Mouse (Mus musculus): ENCODE data around the gene Polr3e. TPM values are rescaled to one million over a fixed set of nuclear protein-coding genes. Genes with fewer than 3 reads are reported as not detected.

The Polr3e gene
- polyA plus RNA-seq, 1 experiment from 2014 or later = 30.5 TPM

DNA sequence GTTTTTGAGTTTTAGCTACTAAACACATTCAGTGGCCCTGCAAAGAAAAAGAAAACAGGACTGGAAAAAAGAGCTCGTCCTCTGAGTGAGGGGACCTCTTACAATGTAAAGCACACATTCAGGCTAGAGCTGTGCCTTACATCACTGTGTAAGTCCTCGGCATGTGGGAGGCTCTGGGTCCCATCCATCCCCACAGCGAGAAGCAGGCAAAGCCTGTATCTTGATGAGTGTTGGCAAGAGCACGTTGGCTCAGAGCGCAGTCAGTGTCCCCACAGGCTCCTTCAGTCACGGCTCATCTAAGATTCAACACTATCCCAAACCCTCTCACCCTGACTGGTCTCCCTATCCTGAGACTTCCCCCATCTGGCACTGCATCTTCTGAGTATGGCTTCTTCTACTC, 39.3 kb upstream of the Polr3e start:
- H3K9ac ChIP-seq (ENCODE audit: low read length) = no peak overlapping the region
- ATAC-seq (replicated peaks; ENCODE audit: low FRiP score, low TSS enrichment, low read depth) = no peak
- no peak overlapping the region for H3K4me2 ChIP-seq (ENCODE audit: low read length)
- H3K27ac ChIP-seq (ENCODE audit: low read depth) = no peak overlapping the region
- H3K36me3 ChIP-seq (ENCODE audit: control insufficient read depth, insufficient read depth, low read length) = peaks cover 18% of the 10 kb centered on the region; the same call in 1 of the 2 replicates
- no peaks in the 10 kb centered on the region for H3K4me1 ChIP-seq (replicated peaks; ENCODE audit: control insufficient read depth, insufficient read depth, low read length)
- WGBS = 83% methylated on average over 6 of the region's 6 CpGs
- no peaks in the 10 kb centered on the region for H3K27me3 ChIP-seq (replicated peaks; ENCODE audit: control insufficient read depth, insufficient read depth, low read length)
- no peaks in the 10 kb centered on the region for H3K9me3 ChIP-seq (ENCODE audit: control insufficient read depth, low read length)
- no peak for DNase-seq (ENCODE audit: low spot score)
- no peak overlapping the region for H3K4me3 ChIP-seq (ENCODE audit: low read depth, low read length)

DNA sequence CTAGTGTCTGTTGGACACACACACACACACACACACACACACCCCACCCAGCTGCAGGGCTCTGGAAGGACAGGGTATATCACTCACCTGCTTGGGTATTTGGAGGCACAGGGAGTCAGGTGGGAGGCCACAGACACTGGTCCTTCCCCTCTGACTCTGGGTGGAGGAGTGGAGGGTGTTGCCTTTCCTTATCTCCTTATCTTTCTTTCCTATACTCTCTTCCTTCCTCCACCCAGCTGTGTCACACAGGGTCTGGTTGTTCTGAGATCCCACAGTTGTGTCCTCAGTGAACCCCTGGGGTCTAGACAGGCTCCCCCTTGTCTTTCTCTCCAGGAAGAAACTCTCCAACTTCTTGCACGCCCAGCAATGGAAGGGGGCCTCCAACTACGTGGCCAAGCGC, 37.6 kb upstream of the Polr3e start:
- Histone ChIP-seq H3K4me3 (ENCODE audit: low read depth, low read length) (no peak overlapping the region), H3K27me3 (replicated peaks; ENCODE audit: control insufficient read depth, insufficient read depth, low read length) (no peaks in the 10 kb centered on the region), H3K27ac (ENCODE audit: low read depth) (no peak overlapping the region), H3K9ac (ENCODE audit: low read length) (no peak overlapping the region), H3K9me3 (ENCODE audit: control insufficient read depth, low read length) (no peaks in the 10 kb centered on the region), H3K36me3 (ENCODE audit: control insufficient read depth, insufficient read depth, low read length) (peaks cover 28% of the 10 kb centered on the region), H3K4me1 (replicated peaks; ENCODE audit: control insufficient read depth, insufficient read depth, low read length) (no peaks in the 10 kb centered on the region), H3K4me2 (ENCODE audit: low read length) (no peak overlapping the region)
- 88% methylated on average over 3 of the region's 3 CpGs for WGBS
- no peak for ATAC-seq (replicated peaks; ENCODE audit: low FRiP score, low TSS enrichment, low read depth)
- no peak for DNase-seq (ENCODE audit: low spot score)

DNA sequence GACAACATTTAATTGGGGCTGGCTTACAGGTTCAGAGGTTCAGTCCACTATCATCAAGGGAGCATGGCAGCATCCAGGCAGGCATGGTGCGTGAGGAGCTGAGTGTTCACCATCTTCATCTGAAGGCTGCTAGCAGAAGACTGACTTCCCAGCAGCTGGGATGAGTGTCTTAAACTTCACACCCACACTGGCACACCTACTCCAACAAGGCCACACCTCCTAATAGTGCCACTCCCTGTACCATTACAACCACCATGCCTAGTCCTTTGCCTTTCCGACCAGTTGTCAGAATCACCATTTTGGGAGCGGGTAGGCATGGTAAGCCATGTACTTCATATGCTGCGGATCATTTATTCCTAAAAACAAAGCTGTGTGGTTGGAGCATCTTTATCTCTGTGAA, 36.8 kb upstream of the Polr3e start:
- Histone ChIP-seq H3K36me3 (ENCODE audit: control insufficient read depth, insufficient read depth, low read length) (peaks cover 35% of the 10 kb centered on the region), H3K4me3 (ENCODE audit: low read depth, low read length) (no peak overlapping the region), H3K4me2 (ENCODE audit: low read length) (no peak overlapping the region), H3K9me3 (ENCODE audit: control insufficient read depth, low read length) (no peaks in the 10 kb centered on the region), H3K4me1 (replicated peaks; ENCODE audit: control insufficient read depth, insufficient read depth, low read length) (no peaks in the 10 kb centered on the region), H3K9ac (ENCODE audit: low read length) (no peak overlapping the region), H3K27me3 (replicated peaks; ENCODE audit: control insufficient read depth, insufficient read depth, low read length) (no peaks in the 10 kb centered on the region), H3K27ac (ENCODE audit: low read depth) (no peak overlapping the region)
- ATAC-seq (replicated peaks; ENCODE audit: low FRiP score, low TSS enrichment, low read depth) (no peak), DNase-seq (ENCODE audit: low spot score) (no peak)
- WGBS = 94% methylated on average over 4 of the region's 4 CpGs

DNA sequence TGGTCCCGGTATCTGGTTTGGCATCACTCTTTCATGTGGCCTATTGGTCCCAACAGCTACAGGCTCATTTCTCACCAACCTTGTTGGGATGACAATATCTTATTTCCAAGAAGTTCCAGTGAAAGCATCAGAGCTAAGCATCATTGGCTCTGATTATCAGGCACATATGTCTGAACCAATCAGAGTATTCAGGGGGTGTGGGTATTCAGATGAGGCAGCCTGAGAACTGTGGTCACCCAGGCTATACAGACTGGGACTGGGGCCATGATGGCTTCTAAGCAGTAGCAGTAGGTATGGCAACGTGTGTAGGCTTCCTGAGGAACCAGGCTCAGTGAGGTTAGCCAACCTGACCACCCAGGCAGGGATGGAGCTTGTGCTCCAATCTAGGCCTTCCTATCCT, 36.1 kb upstream of the Polr3e start:
- ATAC-seq (replicated peaks; ENCODE audit: low FRiP score, low TSS enrichment, low read depth) = no peak

GRCm38 (mm10) chr7:120882674-120883073, 34.9 kb upstream of the Polr3e start:
- no peak overlapping the region for H3K9ac ChIP-seq (ENCODE audit: low read length)
- DNase-seq (ENCODE audit: low spot score) = no peak
- no peak overlapping the region for H3K4me3 ChIP-seq (ENCODE audit: low read depth, low read length)
- 83% methylated on average over 4 of the region's 4 CpGs for WGBS
- no peak overlapping the region for H3K4me2 ChIP-seq (ENCODE audit: low read length)
- ATAC-seq (replicated peaks; ENCODE audit: low FRiP score, low TSS enrichment, low read depth) = no peak
- no peaks in the 10 kb centered on the region for H3K4me1 ChIP-seq (replicated peaks; ENCODE audit: control insufficient read depth, insufficient read depth, low read length)
- H3K27me3 ChIP-seq (replicated peaks; ENCODE audit: control insufficient read depth, insufficient read depth, low read length) = no peaks in the 10 kb centered on the region
- peaks cover 47% of the 10 kb centered on the region for H3K36me3 ChIP-seq (ENCODE audit: control insufficient read depth, insufficient read depth, low read length)
- no peaks in the 10 kb centered on the region for H3K9me3 ChIP-seq (ENCODE audit: control insufficient read depth, low read length)
- no peak overlapping the region for H3K27ac ChIP-seq (ENCODE audit: low read depth)

More for the DNA sequence above, 36.1 kb upstream of the Polr3e start:
- Histone ChIP-seq H3K4me3 (ENCODE audit: low read depth, low read length) (no peak overlapping the region), H3K27ac (ENCODE audit: low read depth) (no peak overlapping the region), H3K9ac (ENCODE audit: low read length) (no peak overlapping the region), H3K4me1 (replicated peaks; ENCODE audit: control insufficient read depth, insufficient read depth, low read length) (no peaks in the 10 kb centered on the region), H3K9me3 (ENCODE audit: control insufficient read depth, low read length) (no peaks in the 10 kb centered on the region), H3K27me3 (replicated peaks; ENCODE audit: control insufficient read depth, insufficient read depth, low read length) (no peaks in the 10 kb centered on the region), H3K4me2 (ENCODE audit: low read length) (no peak overlapping the region), H3K36me3 (ENCODE audit: control insufficient read depth, insufficient read depth, low read length) (peaks cover 42% of the 10 kb centered on the region)
- 74% methylated on average over 2 of the region's 2 CpGs for WGBS
- DNase-seq (ENCODE audit: low spot score) = no peak

- DNase-seq (ENCODE audit: low spot score) (no peak), ATAC-seq (replicated peaks; ENCODE audit: low FRiP score, low TSS enrichment, low read depth) (no peak)
- Histone ChIP-seq H3K4me1 (replicated peaks; ENCODE audit: control insufficient read depth, insufficient read depth, low read length) (no peaks in the 10 kb centered on the region), H3K9me3 (ENCODE audit: control insufficient read depth, low read length) (no peaks in the 10 kb centered on the region), H3K27me3 (replicated peaks; ENCODE audit: control insufficient read depth, insufficient read depth, low read length) (no peaks in the 10 kb centered on the region), H3K4me2 (ENCODE audit: low read length) (no peak overlapping the region), H3K9ac (ENCODE audit: low read length) (no peak overlapping the region), H3K36me3 (ENCODE audit: control insufficient read depth, insufficient read depth, low read length) (peaks cover 47% of the 10 kb centered on the region), H3K27ac (ENCODE audit: low read depth) (no peak overlapping the region), H3K4me3 (ENCODE audit: low read depth, low read length) (no peak overlapping the region)
- WGBS = 87% methylated on average over 4 of the region's 4 CpGs
Observed at GRCm38 (mm10) chr7:120883523-120884290, 33.8 kb upstream of the Polr3e start.

DNA sequence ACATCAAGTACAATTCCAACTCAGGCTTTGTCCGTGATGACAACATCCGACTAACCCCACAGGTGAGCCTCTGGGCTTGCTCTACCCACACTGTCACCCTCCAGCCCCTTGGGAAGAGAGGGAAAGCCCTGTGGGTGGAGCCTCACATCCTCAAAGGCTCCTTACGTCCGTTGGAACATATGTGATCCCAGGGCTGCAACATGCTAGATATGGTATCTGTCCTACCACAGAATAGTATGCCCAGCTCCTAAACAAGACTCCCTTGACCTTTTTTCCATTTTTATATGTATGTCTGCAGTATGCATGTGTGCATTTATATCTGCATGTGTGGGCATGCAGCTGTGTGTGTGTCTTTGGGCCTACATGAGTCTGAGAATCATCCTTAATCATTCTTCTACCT, 32.8 kb upstream of the Polr3e start:
- Histone ChIP-seq H3K4me3 (ENCODE audit: low read depth, low read length) (no peak overlapping the region), H3K36me3 (ENCODE audit: control insufficient read depth, insufficient read depth, low read length) (peaks cover 53% of the 10 kb centered on the region)
- 93% methylated on average over 4 of the region's 4 CpGs for WGBS

DNA sequence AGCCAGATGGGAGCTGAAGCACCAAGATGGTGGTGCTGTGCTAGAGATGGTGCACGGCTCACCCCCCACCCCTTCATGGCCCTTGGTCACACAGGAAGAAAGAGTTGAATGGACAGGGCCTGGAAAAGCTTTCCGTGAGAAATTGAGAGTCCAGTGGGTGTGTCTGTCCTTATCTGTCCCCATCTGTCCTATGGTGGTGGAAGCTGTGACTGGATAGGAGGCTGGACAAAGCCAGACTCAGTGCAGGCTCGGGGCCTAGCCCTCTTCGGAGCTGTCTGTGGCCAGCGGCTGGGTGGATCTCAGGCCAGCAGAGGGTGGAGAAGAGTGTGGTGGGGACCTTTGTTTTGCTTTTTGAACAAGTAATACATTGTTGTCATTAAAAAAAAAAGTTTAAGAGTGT, 24.4 kb upstream of the Polr3e start:
- DNase-seq (ENCODE audit: low spot score) (no peak), ATAC-seq (replicated peaks; ENCODE audit: low FRiP score, low TSS enrichment, low read depth) (no peak)
- no peaks in the 10 kb centered on the region for H3K27me3 ChIP-seq (replicated peaks; ENCODE audit: control insufficient read depth, insufficient read depth, low read length)
- WGBS = 86% methylated on average over 5 of the region's 5 CpGs
- H3K36me3 ChIP-seq (ENCODE audit: control insufficient read depth, insufficient read depth, low read length) = peaks cover 51% of the 10 kb centered on the region
- H3K4me2 ChIP-seq (ENCODE audit: low read length) = no peak overlapping the region
- no peak overlapping the region for H3K27ac ChIP-seq (ENCODE audit: low read depth)
- no peaks in the 10 kb centered on the region for H3K4me1 ChIP-seq (replicated peaks; ENCODE audit: control insufficient read depth, insufficient read depth, low read length)
- no peak overlapping the region for H3K4me3 ChIP-seq (ENCODE audit: low read depth, low read length)
- H3K9me3 ChIP-seq (ENCODE audit: control insufficient read depth, low read length) = no peaks in the 10 kb centered on the region
- H3K9ac ChIP-seq (ENCODE audit: low read length) = no peak overlapping the region

More for the DNA sequence above, 32.8 kb upstream of the Polr3e start:
- ATAC-seq (replicated peaks; ENCODE audit: low FRiP score, low TSS enrichment, low read depth) = no peak
- Histone ChIP-seq H3K4me2 (ENCODE audit: low read length) (no peak overlapping the region), H3K9ac (ENCODE audit: low read length) (no peak overlapping the region), H3K27ac (ENCODE audit: low read depth) (no peak overlapping the region), H3K27me3 (replicated peaks; ENCODE audit: control insufficient read depth, insufficient read depth, low read length) (no peaks in the 10 kb centered on the region), H3K4me1 (replicated peaks; ENCODE audit: control insufficient read depth, insufficient read depth, low read length) (no peaks in the 10 kb centered on the region), H3K9me3 (ENCODE audit: control insufficient read depth, low read length) (no peaks in the 10 kb centered on the region)
- no peak for DNase-seq (ENCODE audit: low spot score)

- ATAC-seq (replicated peaks; ENCODE audit: low FRiP score, low TSS enrichment, low read depth) = no peak
- DNase-seq (ENCODE audit: low spot score) = no peak
- peaks cover 44% of the 10 kb centered on the region for H3K36me3 ChIP-seq (ENCODE audit: control insufficient read depth, insufficient read depth, low read length)
- H3K9me3 ChIP-seq (ENCODE audit: control insufficient read depth, low read length) = no peaks in the 10 kb centered on the region
- no peak overlapping the region for H3K27ac ChIP-seq (ENCODE audit: low read depth)
- no peak overlapping the region for H3K9ac ChIP-seq (ENCODE audit: low read length)
- H3K27me3 ChIP-seq (replicated peaks; ENCODE audit: control insufficient read depth, insufficient read depth, low read length) = no peaks in the 10 kb centered on the region
- no peaks in the 10 kb centered on the region for H3K4me1 ChIP-seq (replicated peaks; ENCODE audit: control insufficient read depth, insufficient read depth, low read length)
- no peak overlapping the region for H3K4me3 ChIP-seq (ENCODE audit: low read depth, low read length)
- H3K4me2 ChIP-seq (ENCODE audit: low read length) = no peak overlapping the region
- WGBS = 93% methylated on average over 7 of the region's 7 CpGs
Observed at GRCm38 (mm10) chr7:120897054-120897453, 20.5 kb upstream of the Polr3e start.
